Mouse (Mus musculus) embryonic facial prominence, embryonic 10.5 days (tissue): ENCODE data around the gene Samd9l. TPM values are rescaled to one million over a fixed set of nuclear protein-coding genes. Genes with fewer than 3 reads are reported as not detected.

Source experiments
- polyA plus RNA-seq: library from polyadenylated mRNA; unstranded; fragments of >200 nt; fragmentation: Nextera tagmentation; extraction: Ambion mirVana; gene quantifications from 2 replicates; pipeline ENCODE4 v1.2.1, GENCODE M21; 2016

The Samd9l gene
- polyA plus RNA-seq, 1 experiment from 2014 or later = 0.37 TPM

Other genes with a start within 250 kb of the Samd9l start
- gene Hepacam2, start 98.7 kb upstream of the Samd9l start, polyA plus RNA-seq = 0.36 and 0.72 TPM in 2 replicates
- gene Vps50, start 98.8 kb upstream of the Samd9l start, polyA plus RNA-seq = 33.7 and 35.6 TPM in 2 replicates